In genomic region chr1:83059278-83059677, GRCm38 (mm10) we compare ENCODE assay signal across 27 mouse cellular contexts. TPM values are rescaled to one million over a fixed set of nuclear protein-coding genes. Genes with fewer than 3 reads are reported as not detected.
"Had no signal": no experiment of that assay in that cellular context is flagged by ENCODE, and none has a peak within 500 bp of the region (broad histone marks: within the 10 kb centered on the region; RNA-seq: fewer than 3 reads in every experiment).

A030005K14Rik (minus strand) TSS chr1:83059378.

- H3K4me3 ChIP-seq: midbrain, embryonic 10.5 days; midbrain, embryonic 12.5 days; myocyte; neural tube, embryonic 13.5 days; neural tube, embryonic 15.5 days; stomach, embryonic 15.5 days had no signal

- H3K4me1 ChIP-seq: midbrain, embryonic 10.5 days; midbrain, embryonic 12.5 days; neural tube, embryonic 13.5 days; neural tube, embryonic 15.5 days; stomach, embryonic 15.5 days had no signal

- H3K9ac ChIP-seq: lung, embryonic 14.5 days; midbrain, embryonic 12.5 days; neural tube, embryonic 13.5 days; neural tube, embryonic 15.5 days; stomach, embryonic 15.5 days had no signal

- H3K27ac ChIP-seq: midbrain, embryonic 10.5 days; midbrain, embryonic 12.5 days; neural tube, embryonic 13.5 days; neural tube, embryonic 15.5 days; stomach, embryonic 15.5 days; stomach, postnatal 0 days had no signal

- H3K4me2 ChIP-seq: lung, embryonic 14.5 days; midbrain, embryonic 12.5 days; neural tube, embryonic 13.5 days; neural tube, embryonic 15.5 days; stomach, embryonic 15.5 days had no signal

- ATAC-seq: midbrain, embryonic 16.5 days had no signal

- DNase-seq: lung, adult 18-20 months; lung, embryonic 14.5 days; lung, postnatal 10 days; lung, postnatal 4 days; midbrain, embryonic 14.5 days; retina, postnatal 1 day; right cerebral cortex, adult 18-20 months; right cerebral cortex, postnatal 25 days; right cerebral cortex, postnatal 4 days; thymus, adult 2 months; thymus, postnatal 25 days; thymus, postnatal 4 days had no signal

- H3K36me3 ChIP-seq: midbrain, embryonic 10.5 days; midbrain, embryonic 12.5 days; neural tube, embryonic 13.5 days; neural tube, embryonic 15.5 days; stomach, embryonic 15.5 days had no signal

- H3K9me3 ChIP-seq: midbrain, embryonic 10.5 days; midbrain, embryonic 12.5 days; neural tube, embryonic 13.5 days; neural tube, embryonic 15.5 days; stomach, embryonic 15.5 days had no signal

- H3K27me3 ChIP-seq: midbrain, embryonic 12.5 days; neural tube, embryonic 13.5 days; neural tube, embryonic 15.5 days; stomach, embryonic 15.5 days had no signal

RNA-seq across cellular contexts. Expression of gene A030005K14Rik, which starts in this region (rescaled TPM):
- total RNA-seq: megakaryocyte-erythroid progenitor cell, adult 5-6 weeks had no signal
- polyA plus RNA-seq: liver, embryonic 16.5 days; lung, embryonic 14.5 days; lung, embryonic 16.5 days; midbrain, embryonic 10.5 days; midbrain, embryonic 12.5 days; midbrain, embryonic 14.5 days; midbrain, embryonic 16.5 days; myocyte; neural tube, embryonic 11.5 days; neural tube, embryonic 13.5 days; neural tube, embryonic 15.5 days; spleen, adult 2 months; stomach, embryonic 15.5 days; stomach, postnatal 0 days; testis, adult 2 months; thymus, adult 2 months; urinary bladder, adult 2 months had no signal
